Mouse (Mus musculus) lung, postnatal 10 days (tissue): ENCODE measurements around the gene Tmem123.

Experiments
- DNase-seq: peaks from one replicate; pipeline ENCODE4 v3.0.0; 2021

Tmem123 gene

GRCm38 (mm10) chr9:7829531-7830528 lies 66.0 kb downstream of the Tmem123 start:
- no peak for DNase-seq

GRCm38 (mm10) chr9:7833421-7833820 lies 69.6 kb downstream of the Tmem123 start:
- DNase-seq = no peak

- no peak for DNase-seq
These were observed 71.5 kb downstream of the Tmem123 start for GRCm38 (mm10) chr9:7835302-7835701.

GRCm38 (mm10) chr9:7836331-7836730 lies 72.5 kb downstream of the Tmem123 start:
- DNase-seq = peak; percentile 46

- DNase-seq = peak; percentile 97
These were observed 73.3 kb downstream of the Tmem123 start, which contains the start of gene Birc2 for GRCm38 (mm10) chr9:7836905-7837805. Gene Birc2, minus strand, starts transcription at chr9:7837064.

- DNase-seq = no peak
These were observed 74.1 kb downstream of the Tmem123 start for GRCm38 (mm10) chr9:7837806-7838440.

- DNase-seq = no peak
These were observed 77.4 kb downstream of the Tmem123 start for GRCm38 (mm10) chr9:7841221-7841620.
